Mouse (Mus musculus) cerebellum, postnatal 25 days (tissue): ENCODE results near the gene Homer2.

Experiments used
- DNase-seq, 2 experiments: peaks; one replicate each; pipeline ENCODE4 v3.0.0; 2021; ENCODE audit warnings: mixed read lengths in 2 of 2

Gene Homer2

DNA sequence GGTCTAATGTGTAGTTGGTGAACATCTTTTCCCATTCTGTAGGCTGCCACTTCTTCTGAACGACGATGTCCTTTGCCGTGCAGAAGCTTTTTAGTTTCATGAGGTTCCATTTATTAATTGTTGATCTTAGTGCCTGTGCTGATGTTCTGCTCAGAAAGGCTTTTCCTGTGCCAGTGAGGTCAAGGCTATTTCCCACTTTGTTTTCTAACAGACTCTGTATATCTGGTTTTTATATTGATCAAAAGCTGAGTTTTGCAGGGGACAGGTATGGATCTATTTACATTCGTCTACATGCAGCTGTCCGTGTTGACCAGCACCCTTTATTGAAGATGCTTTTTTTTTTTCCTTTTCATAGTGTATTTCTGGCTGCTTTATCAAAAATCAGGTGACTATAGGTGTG lies 128.0 kb downstream of the Homer2 start:
- no peak for DNase-seq

DNA sequence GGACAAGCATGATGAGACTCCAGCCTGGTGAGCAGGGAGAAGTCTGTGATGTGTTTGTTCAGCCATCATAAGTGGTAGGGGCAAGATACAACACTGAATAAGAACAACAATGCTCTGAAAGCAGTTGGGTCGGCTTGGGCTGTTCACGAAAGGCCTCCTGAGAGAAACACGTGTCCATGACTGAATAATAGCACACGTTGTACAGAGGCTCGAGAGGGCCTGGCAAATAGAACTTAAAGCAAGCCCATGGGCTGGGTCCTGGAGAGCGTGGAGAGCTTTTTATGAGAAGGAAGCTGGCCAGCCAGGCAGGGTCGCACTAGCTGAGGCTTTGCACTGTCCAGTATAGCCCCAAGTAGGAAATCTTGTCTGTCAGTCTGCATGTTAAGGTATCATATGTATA lies 128.9 kb downstream of the Homer2 start:
- no peak for DNase-seq

DNA sequence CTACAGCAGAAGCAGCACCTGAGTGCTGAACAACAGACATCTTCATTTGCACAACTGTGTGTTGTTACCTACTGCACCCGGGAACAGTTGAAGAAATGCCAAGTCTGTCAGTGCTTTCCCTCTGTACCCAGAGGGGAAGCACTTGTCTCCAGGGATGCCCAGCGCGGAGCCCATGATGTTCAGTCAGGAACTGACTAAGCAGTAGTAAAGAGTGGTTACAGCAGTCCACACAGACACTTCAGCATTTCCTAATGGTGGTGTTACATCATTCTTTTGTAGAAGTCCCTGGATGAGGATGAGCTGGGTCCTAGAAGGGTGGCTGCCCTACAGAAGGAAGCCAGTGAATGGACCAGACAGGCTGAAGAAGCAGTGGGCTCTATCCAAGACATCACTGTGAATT lies 129.5 kb downstream of the Homer2 start:
- DNase-seq: no peak

DNA sequence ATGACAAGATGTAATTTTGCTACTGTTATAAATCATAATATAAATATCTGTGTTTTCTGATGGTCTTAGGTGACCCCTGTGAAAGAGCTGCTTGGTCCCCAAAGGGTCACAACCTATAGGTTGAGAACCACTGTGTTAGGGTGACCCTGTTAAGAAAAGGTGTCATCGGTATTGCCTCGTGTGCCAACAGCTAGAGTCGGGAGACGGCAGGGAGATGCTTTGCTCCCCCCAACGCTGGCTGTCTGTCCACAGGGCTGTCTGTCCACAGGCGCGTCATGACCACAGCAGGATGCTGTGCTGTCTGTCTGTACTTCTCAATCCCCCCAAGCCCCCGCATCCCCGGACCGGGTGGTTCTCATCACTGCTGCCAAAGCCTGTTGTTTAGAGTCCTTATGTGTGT lies 131.7 kb downstream of the Homer2 start:
- no peak for DNase-seq

DNA sequence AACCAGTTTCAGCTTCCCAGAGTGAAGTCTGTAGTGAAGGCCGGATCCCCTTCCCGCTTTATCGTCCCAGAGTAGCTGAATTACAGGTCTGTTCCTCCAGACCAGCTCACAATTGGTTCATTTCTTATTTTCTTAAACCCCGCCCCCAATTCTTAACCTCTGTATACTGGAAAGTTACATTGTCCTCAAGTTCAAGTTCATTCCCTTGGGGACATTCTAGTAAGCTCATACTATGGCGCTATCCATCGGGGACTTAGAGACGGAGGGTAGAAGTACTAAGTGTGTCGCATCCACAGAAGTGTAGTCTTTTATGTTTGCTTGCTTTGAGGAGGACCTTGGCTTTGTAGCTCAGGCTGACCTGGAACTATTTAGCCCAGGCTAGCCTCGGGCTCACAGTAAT lies 133.5 kb downstream of the Homer2 start:
- no peak for DNase-seq

DNA sequence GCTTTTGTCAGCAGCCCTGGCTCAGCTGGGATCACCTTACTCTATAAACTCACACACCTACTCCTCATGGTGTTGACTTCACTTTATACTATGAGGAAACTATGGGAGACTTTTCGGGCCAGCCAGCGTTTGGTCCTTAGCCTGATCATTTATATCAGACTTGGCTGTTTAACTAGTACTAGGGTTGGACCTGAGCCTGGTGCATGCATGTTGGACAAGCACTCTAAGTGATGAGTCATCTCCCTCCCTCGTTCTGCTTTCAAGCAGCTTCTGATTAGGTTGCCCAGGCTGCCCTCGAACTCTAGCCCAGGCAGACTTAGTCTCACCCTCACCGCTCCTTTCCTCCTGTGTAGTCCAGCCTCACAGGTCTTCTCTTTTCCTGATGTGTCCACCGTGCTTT lies 133.9 kb downstream of the Homer2 start:
- peak in 1 of 2 experiments; percentile 54 for DNase-seq

DNA sequence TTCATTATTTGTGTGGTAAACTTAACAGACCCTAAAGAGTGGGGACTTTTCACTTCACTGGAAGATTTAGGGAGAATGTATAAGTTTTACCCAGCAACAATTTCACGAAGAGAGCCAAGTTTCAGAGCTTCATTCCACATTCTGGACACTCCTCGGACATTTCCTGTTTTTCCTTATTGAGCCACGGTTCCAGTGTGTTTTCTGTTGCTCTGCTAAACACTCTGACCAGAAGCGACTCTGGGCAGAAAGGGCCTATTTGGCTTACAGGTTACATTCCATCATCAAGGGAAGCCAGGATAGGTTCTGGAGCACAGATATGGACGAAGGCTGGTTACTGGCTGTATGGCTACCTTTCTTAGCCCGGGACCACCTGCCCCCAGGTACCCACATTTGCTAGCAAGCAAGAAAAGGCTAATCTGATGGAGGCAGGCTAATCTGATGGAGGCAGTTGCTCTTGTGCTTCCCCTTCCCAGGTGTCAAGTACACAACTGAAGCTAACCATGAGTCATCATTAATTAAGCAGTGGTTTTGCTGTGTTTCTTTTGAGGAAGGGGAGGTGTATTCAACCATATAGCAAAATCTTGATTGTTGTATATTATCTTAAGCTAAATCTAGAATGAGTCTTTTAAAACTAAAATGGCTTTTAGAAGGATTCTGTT lies 134.6 kb downstream of the Homer2 start:
- no peak for DNase-seq

- DNase-seq: no peak
Measured at GRCm38 (mm10) chr7:81571941-81572441, 135.3 kb downstream of the Homer2 start.

DNA sequence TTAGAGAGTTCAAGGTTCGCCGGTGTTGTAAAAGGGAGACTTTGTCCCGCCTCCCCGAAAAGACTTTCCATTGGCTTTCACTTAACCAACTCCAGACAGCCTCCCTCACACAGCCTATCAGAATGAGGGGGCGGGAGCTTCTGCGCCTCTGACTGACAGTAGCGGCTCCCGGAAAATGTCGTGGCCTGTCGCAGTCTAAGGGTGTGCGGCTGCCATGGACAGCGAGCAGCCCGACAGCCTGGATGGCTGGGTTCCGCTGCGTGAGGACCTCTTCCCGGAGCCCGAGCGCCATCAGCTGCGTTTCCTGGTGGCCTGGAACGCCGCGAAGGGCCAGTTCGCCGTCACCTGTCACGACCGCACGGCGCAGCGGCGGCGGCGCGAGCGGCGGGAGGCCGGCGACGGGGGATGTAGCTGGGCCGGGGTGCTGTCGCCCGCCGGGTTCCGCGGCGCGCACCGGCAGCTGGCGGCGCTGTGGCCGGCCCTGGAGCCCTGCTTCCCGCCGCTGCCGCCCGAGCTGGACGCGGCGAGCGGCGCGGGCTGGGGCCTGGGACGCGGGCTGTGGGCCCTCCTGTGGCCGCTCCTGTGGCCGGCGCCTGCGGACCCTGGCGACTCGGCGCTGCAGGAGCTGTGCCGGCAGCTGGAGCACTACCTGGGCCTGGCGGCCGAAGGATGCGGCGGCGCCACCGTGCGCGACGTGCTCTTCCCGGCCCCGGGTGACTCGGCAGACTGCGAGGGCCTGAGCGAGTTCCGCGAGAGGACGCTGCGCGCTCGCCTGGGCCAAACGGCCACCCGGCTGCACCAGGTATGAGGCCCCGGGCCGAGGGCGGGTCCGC lies 136.0 kb downstream of the Homer2 start, which contains the start of gene Whamm:
Gene Whamm, plus strand, starts transcription at position 159 of the 833 bp plus-strand sequence.
- DNase-seq: peak; percentile 93 to 94

DNA sequence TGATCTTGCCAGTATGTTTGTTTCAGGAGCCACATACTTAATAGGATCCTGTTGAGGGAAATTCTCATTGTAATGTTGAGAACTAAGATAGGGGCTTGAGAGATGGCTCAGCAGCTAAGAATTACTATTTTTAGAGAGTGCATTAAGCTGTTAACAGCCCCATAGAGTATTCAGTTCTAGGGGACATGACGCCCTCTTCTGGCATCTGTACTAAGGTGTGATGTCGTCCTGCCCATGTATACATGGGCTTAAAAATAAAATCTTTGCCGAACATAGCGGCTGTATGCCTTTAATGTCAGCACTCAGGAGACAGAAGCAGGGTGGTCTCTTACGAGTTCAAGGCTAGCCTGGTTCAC lies 136.6 kb downstream of the Homer2 start:
- DNase-seq: no peak

- DNase-seq: no peak
Measured at GRCm38 (mm10) chr7:81570271-81570670, 137.1 kb downstream of the Homer2 start.

GRCm38 (mm10) chr7:81569851-81570250 lies 137.5 kb downstream of the Homer2 start:
- no peak for DNase-seq

- DNase-seq: no peak
Measured at GRCm38 (mm10) chr7:81567396-81567795, 139.9 kb downstream of the Homer2 start.

- DNase-seq: no peak
Measured at GRCm38 (mm10) chr7:81566892-81567291, 140.4 kb downstream of the Homer2 start, which contains the start of gene Fsd2. Fsd2 (minus strand) TSS chr7:81566944.

- no peak for DNase-seq
Measured at GRCm38 (mm10) chr7:81566332-81566731, 141.0 kb downstream of the Homer2 start.

- peak; percentile 49 to 65 for DNase-seq
Measured at GRCm38 (mm10) chr7:81565381-81566055, 141.8 kb downstream of the Homer2 start.

GRCm38 (mm10) chr7:81564766-81565165 lies 142.6 kb downstream of the Homer2 start:
- DNase-seq: no peak

- no peak for DNase-seq
Measured at GRCm38 (mm10) chr7:81563506-81564015, 143.8 kb downstream of the Homer2 start.

DNA sequence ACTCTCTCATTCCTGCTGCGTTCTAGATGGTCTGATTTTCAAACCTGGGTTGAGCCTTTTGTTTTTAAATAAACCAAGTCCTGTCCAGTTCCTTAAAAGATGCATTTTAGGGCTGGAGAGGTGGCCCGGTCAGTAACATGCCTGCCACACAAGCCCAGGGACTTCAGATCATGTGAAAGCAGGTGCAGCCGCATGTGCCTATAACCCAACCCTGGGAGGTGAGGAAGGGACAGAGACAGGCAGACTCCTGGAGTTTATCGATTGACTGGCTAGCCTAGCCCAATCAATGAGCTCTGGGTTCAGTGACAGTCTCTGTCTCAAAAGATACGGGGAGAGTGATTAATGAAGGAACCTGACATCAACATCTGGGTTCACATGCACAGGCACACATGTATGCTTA lies 146.1 kb downstream of the Homer2 start:
- no peak for DNase-seq

DNA sequence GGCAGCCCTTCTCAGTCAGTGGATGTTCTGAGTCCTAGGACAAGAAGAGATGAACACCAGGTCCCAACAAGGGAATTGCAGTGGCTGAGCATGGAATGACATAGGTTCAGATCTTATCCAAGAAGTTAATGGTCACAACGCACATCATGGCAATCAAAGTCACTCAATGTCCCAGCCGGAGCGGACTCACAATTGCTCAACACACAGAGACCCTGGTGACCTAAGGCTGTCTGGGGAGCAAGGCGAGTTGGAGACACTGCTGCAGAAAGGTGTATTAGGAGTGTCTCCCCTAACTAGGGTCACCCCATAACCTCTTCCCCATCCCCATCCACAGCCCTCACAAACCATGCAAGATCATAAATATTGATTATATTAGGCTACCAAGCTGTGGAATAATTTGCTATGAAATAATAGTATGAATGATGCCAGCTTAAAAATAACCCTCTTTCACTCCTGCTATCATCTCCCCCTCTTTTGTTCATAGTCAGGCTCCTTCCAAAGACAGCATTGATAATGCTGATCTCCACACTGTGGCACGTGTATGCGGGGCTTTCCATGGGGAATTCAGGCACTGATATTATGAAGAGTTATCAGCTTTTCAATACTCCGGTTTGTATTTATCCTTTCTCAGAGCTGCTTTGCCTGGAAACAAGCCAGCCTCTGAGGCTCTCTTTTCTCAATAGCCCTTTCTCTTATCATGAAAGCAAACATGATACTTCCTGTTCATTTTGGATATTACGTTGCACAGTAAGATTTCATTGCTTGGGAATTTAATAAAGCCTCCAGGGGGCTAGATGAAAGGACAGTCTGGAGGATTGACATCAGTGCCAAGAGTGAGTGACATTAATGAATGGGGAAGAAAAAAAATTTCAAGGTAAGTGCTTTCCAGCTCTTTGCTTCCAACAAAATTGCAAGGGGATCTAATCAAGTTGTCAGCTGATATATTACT lies 147.0 kb downstream of the Homer2 start:
- no peak for DNase-seq

- DNase-seq: no peak
Measured at GRCm38 (mm10) chr7:81559231-81559980, 147.9 kb downstream of the Homer2 start.
